Mouse (Mus musculus): Measurements from ENCODE around the gene Tlr9. TPM values are rescaled to one million over a fixed set of nuclear protein-coding genes. Genes with fewer than 3 reads are reported as not detected.
A peak's percentile ranks its signal among the peaks of the same experiment; 100 is the strongest.

Gene Tlr9
- polyA plus RNA-seq, 1 experiment, result 0.48 TPM

DNA sequence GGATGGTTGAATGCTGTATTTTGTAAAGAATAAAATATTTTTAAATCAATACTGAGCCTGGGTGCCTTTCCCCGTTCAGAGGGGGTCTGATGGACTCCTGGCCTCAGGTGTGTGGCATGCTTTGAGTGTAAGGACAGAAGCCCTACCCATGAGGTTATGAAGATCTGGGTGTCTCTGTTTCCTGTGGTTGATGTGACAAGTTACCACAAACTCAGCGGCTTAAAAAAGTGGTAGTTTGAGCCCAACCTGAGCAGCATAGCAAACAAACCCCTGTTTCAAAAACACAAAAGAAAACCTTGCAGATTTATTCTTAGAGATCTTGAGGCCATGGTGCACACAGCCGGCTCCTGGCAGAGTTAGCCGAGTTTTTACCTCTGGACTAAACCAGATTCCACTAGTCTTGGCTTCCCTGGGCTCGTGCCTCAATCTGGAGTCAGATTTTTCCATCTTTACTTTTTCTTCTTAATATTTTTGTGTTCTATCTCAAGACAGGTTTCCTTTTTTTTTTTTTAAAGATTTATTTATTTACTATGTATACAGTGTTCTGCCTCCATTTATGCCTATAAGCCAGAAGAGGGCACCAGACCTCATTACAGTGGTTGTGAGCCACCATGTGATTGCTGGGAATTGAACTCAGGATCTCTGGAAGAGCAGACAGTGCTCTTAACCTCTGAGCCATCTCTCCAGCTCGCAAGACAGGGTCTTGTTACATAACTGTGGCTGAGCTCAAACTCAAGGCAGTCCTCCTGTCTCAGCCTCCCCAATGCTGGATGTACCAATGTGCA is 6.9 kb upstream of the Tlr9 start:
- H3K4me3 ChIP-seq (ENCODE audit: insufficient read depth, low read depth, low read length), result no peak overlapping the region
- no peak overlapping the region for H3K27ac ChIP-seq (replicated peaks; ENCODE audit: low read depth, low read length)
- peaks cover 3% of the 10 kb centered on the region; the same call in 1 of the 2 replicates for H3K4me1 ChIP-seq (ENCODE audit: control insufficient read depth, insufficient read depth, insufficient read length, low read length)

GRCm38 (mm10) chr9:106216971-106217370 is 5.4 kb upstream of the Tlr9 start:
- H3K4me3 ChIP-seq (ENCODE audit: insufficient read depth, low read depth, low read length), result no peak overlapping the region
- no peak overlapping the region for H3K27ac ChIP-seq (replicated peaks; ENCODE audit: low read depth, low read length)
- H3K4me1 ChIP-seq (ENCODE audit: control insufficient read depth, insufficient read depth, insufficient read length, low read length), result no peaks in the 10 kb centered on the region

GRCm38 (mm10) chr9:106220894-106221523 is 1.4 kb upstream of the Tlr9 start:
- no peak overlapping the region for H3K4me3 ChIP-seq (ENCODE audit: insufficient read depth, low read depth, low read length)

DNA sequence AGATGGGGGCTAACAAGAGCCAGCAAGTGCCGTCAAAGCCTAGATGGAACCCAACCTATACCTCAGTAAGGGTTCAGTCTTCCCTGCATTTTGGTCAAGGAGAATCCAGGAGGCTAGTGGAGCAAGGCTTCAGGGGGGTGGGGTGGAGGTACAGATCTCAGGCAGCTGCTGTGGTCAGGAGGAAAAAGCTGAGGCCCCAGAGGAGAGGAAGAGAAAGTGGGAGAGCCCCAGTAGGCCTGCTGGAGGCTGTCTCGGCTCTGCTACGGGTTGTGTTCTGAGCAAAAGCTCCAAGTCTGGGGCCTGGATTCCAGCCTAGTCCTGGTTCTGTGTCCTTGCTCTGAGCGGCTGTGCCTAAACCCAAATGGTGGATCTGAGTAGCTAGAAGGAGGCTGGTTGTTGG is 596 bp downstream of the Tlr9 start:
- Histone ChIP-seq H3K4me3 (ENCODE audit: insufficient read depth, low read depth, low read length) (peak overlapping the region; percentile 31; the same call in 1 of the 2 replicates), H3K4me1 (ENCODE audit: control insufficient read depth, insufficient read depth, insufficient read length, low read length) (peaks cover 4% of the 10 kb centered on the region; the same call in 1 of the 2 replicates), H3K27ac (replicated peaks; ENCODE audit: low read depth, low read length) (peak overlapping the region; percentile 63; the same call in 1 of the 2 replicates)

More at GRCm38 (mm10) chr9:106220894-106221523, 1.4 kb upstream of the Tlr9 start:
- Histone ChIP-seq H3K27ac (replicated peaks; ENCODE audit: low read depth, low read length) (no peak overlapping the region), H3K4me1 (ENCODE audit: control insufficient read depth, insufficient read depth, insufficient read length, low read length) (peaks cover 4% of the 10 kb centered on the region; the same call in 1 of the 2 replicates)

DNA sequence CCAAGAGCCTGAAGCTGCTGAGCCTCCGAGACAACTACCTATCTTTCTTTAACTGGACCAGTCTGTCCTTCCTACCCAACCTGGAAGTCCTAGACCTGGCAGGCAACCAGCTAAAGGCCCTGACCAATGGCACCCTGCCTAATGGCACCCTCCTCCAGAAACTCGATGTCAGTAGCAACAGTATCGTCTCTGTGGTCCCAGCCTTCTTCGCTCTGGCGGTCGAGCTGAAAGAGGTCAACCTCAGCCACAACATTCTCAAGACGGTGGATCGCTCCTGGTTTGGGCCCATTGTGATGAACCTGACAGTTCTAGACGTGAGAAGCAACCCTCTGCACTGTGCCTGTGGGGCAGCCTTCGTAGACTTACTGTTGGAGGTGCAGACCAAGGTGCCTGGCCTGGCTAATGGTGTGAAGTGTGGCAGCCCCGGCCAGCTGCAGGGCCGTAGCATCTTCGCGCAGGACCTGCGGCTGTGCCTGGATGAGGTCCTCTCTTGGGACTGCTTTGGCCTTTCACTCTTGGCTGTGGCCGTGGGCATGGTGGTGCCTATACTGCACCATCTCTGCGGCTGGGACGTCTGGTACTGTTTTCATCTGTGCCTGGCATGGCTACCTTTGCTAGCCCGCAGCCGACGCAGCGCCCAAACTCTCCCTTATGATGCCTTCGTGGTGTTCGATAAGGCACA is 3.2 kb downstream of the Tlr9 start:
- Histone ChIP-seq H3K27ac (replicated peaks; ENCODE audit: low read depth, low read length) (no peak overlapping the region), H3K4me3 (ENCODE audit: insufficient read depth, low read depth, low read length) (peak overlapping the region; percentile 11), H3K4me1 (ENCODE audit: control insufficient read depth, insufficient read depth, insufficient read length, low read length) (peaks cover 4% of the 10 kb centered on the region; the same call in 1 of the 2 replicates)

GRCm38 (mm10) chr9:106226151-106226682 is 3.8 kb downstream of the Tlr9 start:
- peaks cover 4% of the 10 kb centered on the region; the same call in 1 of the 2 replicates for H3K4me1 ChIP-seq (ENCODE audit: control insufficient read depth, insufficient read depth, insufficient read length, low read length)
- no peak overlapping the region for H3K27ac ChIP-seq (replicated peaks; ENCODE audit: low read depth, low read length)
- peak overlapping the region; percentile 11 for H3K4me3 ChIP-seq (ENCODE audit: insufficient read depth, low read depth, low read length)

- Histone ChIP-seq H3K27ac (replicated peaks; ENCODE audit: low read depth, low read length) (no peak overlapping the region), H3K4me3 (ENCODE audit: insufficient read depth, low read depth, low read length) (no peak overlapping the region), H3K4me1 (ENCODE audit: control insufficient read depth, insufficient read depth, insufficient read length, low read length) (peaks cover 4% of the 10 kb centered on the region; the same call in 1 of the 2 replicates)
Measured at GRCm38 (mm10) chr9:106227790-106228429, 5.5 kb downstream of the Tlr9 start.

DNA sequence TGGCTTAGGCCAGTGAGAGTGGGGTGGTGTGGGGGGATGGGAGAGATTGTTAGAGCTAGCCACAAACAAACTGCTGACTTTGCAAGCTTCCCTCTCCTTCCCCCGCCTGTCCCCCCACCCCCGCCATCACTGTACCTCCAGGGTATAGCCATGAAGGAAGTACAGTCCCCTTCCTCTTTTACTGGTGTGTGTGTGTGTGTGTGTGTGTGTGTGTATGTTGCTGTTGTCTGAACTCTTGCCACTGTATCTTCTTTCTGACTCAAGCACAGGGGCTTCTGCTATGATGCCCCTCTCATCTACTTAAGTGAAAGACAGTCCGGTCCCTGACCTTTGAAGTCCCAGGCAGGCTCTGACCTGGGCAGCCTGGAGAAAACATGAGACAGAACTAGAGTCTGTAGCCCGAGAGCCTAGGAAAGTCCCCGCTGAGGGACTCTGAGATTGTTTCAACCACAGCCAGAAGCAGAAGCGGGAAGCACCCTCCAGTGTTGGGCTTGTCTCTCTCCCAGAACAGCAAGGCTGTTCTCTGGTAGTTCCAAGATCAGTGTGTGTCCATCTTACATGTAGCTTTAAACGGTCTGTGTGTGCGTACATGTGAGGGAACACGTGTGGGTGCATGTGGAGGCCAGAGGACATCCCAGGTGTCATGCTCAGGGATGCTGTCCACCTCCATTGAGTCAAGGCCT is 7.8 kb downstream of the Tlr9 start:
- H3K4me3 ChIP-seq (ENCODE audit: insufficient read depth, low read depth, low read length), result no peak overlapping the region
- H3K4me1 ChIP-seq (ENCODE audit: control insufficient read depth, insufficient read depth, insufficient read length, low read length), result peaks cover 6% of the 10 kb centered on the region; the same call in 1 of the 2 replicates
- H3K27ac ChIP-seq (replicated peaks; ENCODE audit: low read depth, low read length), result peak overlapping the region; percentile 24; the same call in 1 of the 2 replicates

- Histone ChIP-seq H3K4me3 (ENCODE audit: insufficient read depth, low read depth, low read length) (no peak overlapping the region), H3K4me1 (ENCODE audit: control insufficient read depth, insufficient read depth, insufficient read length, low read length) (peaks cover 4% of the 10 kb centered on the region; the same call in 1 of the 2 replicates), H3K27ac (replicated peaks; ENCODE audit: low read depth, low read length) (peak overlapping the region; percentile 24; the same call in 1 of the 2 replicates)
Measured at GRCm38 (mm10) chr9:106230734-106231106, 8.3 kb downstream of the Tlr9 start.

DNA sequence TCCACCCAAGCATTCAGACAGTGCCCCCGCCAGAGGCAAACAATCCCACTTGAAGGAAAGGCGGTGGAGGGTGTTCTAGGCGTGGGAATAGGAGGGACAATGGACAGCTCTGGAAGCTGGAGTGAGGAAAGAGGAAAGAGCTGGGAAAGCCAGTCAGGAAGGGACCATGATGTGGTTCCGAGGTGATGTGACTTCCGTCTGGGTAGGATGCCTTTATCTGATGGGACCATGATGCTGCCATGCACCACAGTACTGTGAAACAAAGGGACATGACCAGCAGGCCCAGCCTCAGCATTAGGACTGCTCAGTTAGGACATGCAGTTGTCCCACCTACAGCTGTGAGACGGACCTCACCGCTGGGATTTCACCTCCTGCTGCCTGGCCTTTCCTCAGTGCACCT is 8.8 kb downstream of the Tlr9 start:
- Histone ChIP-seq H3K4me3 (ENCODE audit: insufficient read depth, low read depth, low read length) (no peak overlapping the region), H3K27ac (replicated peaks; ENCODE audit: low read depth, low read length) (no peak overlapping the region), H3K4me1 (ENCODE audit: control insufficient read depth, insufficient read depth, insufficient read length, low read length) (peaks cover 3% of the 10 kb centered on the region; the same call in 1 of the 2 replicates)

DNA sequence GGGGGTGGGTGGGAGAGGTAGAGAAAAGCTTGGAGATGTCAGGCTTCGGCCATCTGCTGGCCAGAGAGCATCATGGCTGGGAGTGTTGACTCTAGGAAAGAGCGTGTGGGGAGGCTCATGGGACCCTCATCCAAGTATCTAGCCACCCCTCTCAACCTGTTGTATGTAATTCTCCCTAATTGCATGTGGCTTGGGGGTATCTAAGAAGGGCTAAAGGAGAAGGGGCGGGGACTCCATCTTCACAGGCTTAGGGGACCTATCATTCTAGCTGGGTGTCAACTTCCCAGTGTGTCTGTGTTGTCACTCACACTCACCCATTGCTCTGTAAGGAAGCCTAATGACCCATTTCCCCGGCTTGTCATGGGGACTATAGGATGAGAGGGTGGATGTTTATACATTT is 9.4 kb downstream of the Tlr9 start:
- peaks cover 7% of the 10 kb centered on the region; the same call in 1 of the 2 replicates for H3K4me1 ChIP-seq (ENCODE audit: control insufficient read depth, insufficient read depth, insufficient read length, low read length)
- no peak overlapping the region for H3K4me3 ChIP-seq (ENCODE audit: insufficient read depth, low read depth, low read length)
- H3K27ac ChIP-seq (replicated peaks; ENCODE audit: low read depth, low read length), result no peak overlapping the region

DNA sequence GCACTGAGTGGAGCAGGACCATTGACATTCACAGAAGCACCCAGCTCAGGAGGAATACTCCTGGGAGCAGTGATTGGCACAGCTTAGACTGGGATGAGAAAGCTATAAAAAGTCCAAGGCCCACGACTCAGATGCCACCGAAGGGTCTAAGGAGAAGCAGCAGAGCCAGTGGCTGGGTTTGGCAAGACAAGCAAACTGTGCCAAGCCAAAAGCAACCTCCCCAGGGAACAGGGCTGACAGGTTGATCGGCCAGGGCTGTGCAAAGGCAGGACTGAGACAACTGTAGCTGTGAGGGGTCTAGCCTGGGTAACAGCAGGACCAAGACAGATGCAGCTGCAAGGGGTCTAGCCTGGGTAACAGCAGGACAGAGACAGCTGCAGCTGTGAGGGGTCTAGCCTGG is 10.6 kb downstream of the Tlr9 start:
- peaks cover 9% of the 10 kb centered on the region; the same call in 1 of the 2 replicates for H3K4me1 ChIP-seq (ENCODE audit: control insufficient read depth, insufficient read depth, insufficient read length, low read length)

GRCm38 (mm10) chr9:106233953-106234352 is 11.6 kb downstream of the Tlr9 start:
- no peak overlapping the region for H3K27ac ChIP-seq (replicated peaks; ENCODE audit: low read depth, low read length)
- H3K4me3 ChIP-seq (ENCODE audit: insufficient read depth, low read depth, low read length), result no peak overlapping the region
- peaks cover 9% of the 10 kb centered on the region; the same call in 1 of the 2 replicates for H3K4me1 ChIP-seq (ENCODE audit: control insufficient read depth, insufficient read depth, insufficient read length, low read length)

More for the DNA sequence above, 10.6 kb downstream of the Tlr9 start:
- Histone ChIP-seq H3K4me3 (ENCODE audit: insufficient read depth, low read depth, low read length) (no peak overlapping the region), H3K27ac (replicated peaks; ENCODE audit: low read depth, low read length) (no peak overlapping the region)
